ENCODE assay signal across 8 mouse cellular contexts in the genomic region with DNA sequence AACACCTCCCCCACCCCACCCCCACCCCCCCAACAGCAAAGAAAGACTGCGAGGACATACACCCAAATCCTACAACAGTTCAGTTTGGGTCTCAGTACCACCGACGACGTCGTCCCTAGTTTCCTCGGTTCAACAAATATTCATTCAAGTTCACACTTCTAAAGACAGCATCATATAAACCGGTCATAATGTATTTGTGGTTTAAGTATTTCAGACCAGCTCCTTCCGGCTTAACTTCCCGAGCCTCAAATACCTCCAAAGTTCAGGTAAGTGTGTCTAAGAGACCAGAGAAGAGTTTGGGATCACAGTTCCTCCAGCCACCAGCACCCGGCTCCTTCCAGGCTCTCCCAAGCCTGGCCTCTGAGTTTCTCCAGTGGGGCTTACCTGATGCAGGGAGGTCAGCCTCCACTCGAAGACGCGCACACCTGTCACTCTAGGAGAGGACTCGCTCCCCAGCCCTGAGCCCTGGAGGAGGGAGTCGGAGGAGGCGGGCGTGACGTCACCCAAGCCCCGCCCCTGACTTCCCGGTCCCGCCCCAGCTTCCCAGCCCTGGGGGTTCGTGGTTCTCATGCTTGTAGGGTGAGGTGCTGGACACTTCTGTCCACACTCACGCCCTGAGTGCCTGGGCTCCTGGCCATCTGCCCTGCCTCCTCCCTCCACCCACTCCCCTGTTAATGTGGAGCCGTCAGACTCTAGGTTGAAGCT. TPM values are rescaled to one million over a fixed set of nuclear protein-coding genes. Genes with fewer than 3 reads are reported as not detected.
DNase-seq lines count a peak whose midpoint lies in the region; ATAC-seq lines count a peak whose summit lies in the region.

Gene Csnk1e (minus strand): TSS at position 461 of the 705 bp plus-strand sequence.

- peak within 1 kb of the TSS; percentile 62 for H3K4me2 ChIP-seq in forebrain, embryonic 12.5 days
- peak within 1 kb of the TSS; percentile 73 for H3K4me2 ChIP-seq in lung, embryonic 15.5 days

- DNase-seq in ES-CJ7 (ENCODE audit: low read depth, low spot score) = peak; percentile 65
- DNase-seq in adrenal gland, adult 8-10 months = no peak
- DNase-seq in heart, postnatal 25 days (ENCODE audit: low spot score) = peak; percentile 60
- DNase-seq in layer of hippocampus, adult 18-20 months (ENCODE audit: low spot score in 2 of 2) = no peak
- no peak for DNase-seq in right cerebral cortex, postnatal 4 days

- H3K9me3 ChIP-seq in forebrain, embryonic 12.5 days = peaks cover 3% of the 10 kb centered on the region; the same call in 1 of the 2 replicates
- H3K9me3 ChIP-seq in lung, embryonic 15.5 days = no peaks in the 10 kb centered on the region

- intact Hi-C loops in heart, postnatal 25 days (cut with DNase I) = no loop called here

- no peak within 1 kb of the TSS for H3K9ac ChIP-seq in forebrain, embryonic 12.5 days
- peak within 1 kb of the TSS; percentile 23; the same call in 1 of the 2 replicates for H3K9ac ChIP-seq in lung, embryonic 15.5 days

- 1% methylated on average over 24 of the region's 24 CpGs for WGBS in forebrain, embryonic 12.5 days
- 2% methylated on average over 24 of the region's 24 CpGs for WGBS in lung, embryonic 15.5 days

- H3K27ac ChIP-seq in forebrain, embryonic 12.5 days = no peak within 1 kb of the TSS
- peak within 1 kb of the TSS; percentile 64 for H3K27ac ChIP-seq in lung, embryonic 15.5 days

- no peaks in the 10 kb centered on the region for H3K36me3 ChIP-seq in forebrain, embryonic 12.5 days (replicated peaks)
- no peaks in the 10 kb centered on the region for H3K36me3 ChIP-seq in lung, embryonic 15.5 days

- H3K27me3 ChIP-seq in forebrain, embryonic 12.5 days = peaks cover 16% of the 10 kb centered on the region
- H3K27me3 ChIP-seq in lung, embryonic 15.5 days = no peaks in the 10 kb centered on the region

- peak within 1 kb of the TSS; percentile 33 for H3K4me3 ChIP-seq in forebrain, embryonic 12.5 days (replicated peaks)
- H3K4me3 ChIP-seq in lung, embryonic 15.5 days = peak within 1 kb of the TSS; percentile 23

- H3K4me1 ChIP-seq in forebrain, embryonic 12.5 days = peaks cover 7% of the 10 kb centered on the region
- H3K4me1 ChIP-seq in lung, embryonic 15.5 days = peaks cover 22% of the 10 kb centered on the region

- ATAC-seq in forebrain, embryonic 12.5 days (ENCODE audit: low FRiP score) = peak; percentile 79
- peak; percentile 84 for ATAC-seq in lung, embryonic 15.5 days (ENCODE audit: borderline replicate concordance, extremely low read depth, low FRiP score, low TSS enrichment)
- peak; percentile 24 for ATAC-seq in neutrophil, adult 5-6 weeks (ENCODE audit: extremely low read depth, insufficient number of reproducible peaks, low FRiP score, poor library complexity, severe bottlenecking)

RNA-seq across cellular contexts. Expression of gene Csnk1e, which starts in this region (rescaled TPM):
- 100 to 1,000 TPM in 2 of 4 experiments, 10 to 100 TPM in 2; 80.4 to 126 (median 97.1) TPM for total RNA-seq in adrenal gland, adult 8-10 months (2022)
- 245 and 267 TPM in 2 replicates for polyA plus RNA-seq in forebrain, embryonic 12.5 days (2016; fragmentation: Nextera tagmentation; extraction: Ambion mirVana)
- total RNA-seq in heart, postnatal 25 days (2021) = 10 to 100 TPM; 48.4 to 54.0 TPM
- 100 to 1,000 TPM in 1 of 2 experiments, 10 to 100 TPM in 1; 95.9 to 109 TPM for total RNA-seq in layer of hippocampus, adult 18-20 months (2021)
- 97.2 and 99.0 TPM in 2 replicates for polyA plus RNA-seq in lung, embryonic 15.5 days (2015; fragmentation: Nextera tagmentation; extraction: Ambion mirVana)
- total RNA-seq in neutrophil, adult 5-6 weeks (2017) = 83.1 and 92.8 TPM in 2 replicates

Comparison
In these comparisons a context has a peak if more than half of its experiments do, and no peak if none do; other contexts are left out.
1. DNase-seq: peak in ES-CJ7 (single experiment) and heart, postnatal 25 days (single experiment); none in adrenal gland, adult 8-10 months (single experiment), layer of hippocampus, adult 18-20 months (0 of 2) and right cerebral cortex, postnatal 4 days (single experiment).
2. ATAC-seq: peak in every context shown above with its lines; median percentile 84 in lung, embryonic 15.5 days; 79 in forebrain, embryonic 12.5 days; 24 in neutrophil, adult 5-6 weeks.